Mouse (Mus musculus) forebrain, embryonic 11.5 days (tissue): ENCODE results near the gene Ehd3. TPM values are rescaled to one million over a fixed set of nuclear protein-coding genes. Genes with fewer than 3 reads are reported as not detected.
"Not testable (repeated sequence)": the region's sequence is repeated elsewhere in the genome, so short reads cannot be mapped to it uniquely, and the experiment has no call there.

Experiments
- ATAC-seq: fragments of 200-750 bp; cut with Nextera tagmentation; replicated peaks from 2 replicates; pipeline ENCODE4 v1.8.0; 2017; ENCODE audit warnings: moderate TSS enrichment; ENCODE audit not compliant: low FRiP score
- DNase-seq: peaks from one replicate; pipeline ENCODE4 v3.0.0-alpha.2; 2017; ENCODE audit warnings: low spot score
- H3K27ac ChIP-seq: fragments of 300-500 bp; sonication (generic); 2 replicates; pipeline ENCODE4 v1.5.1; 2014; ENCODE audit warnings: low read depth, low read length
- H3K27me3 ChIP-seq: fragments of 300-500 bp; sonication (generic); 2 replicates; pipeline ENCODE4 v1.6.1; 2014; ENCODE audit warnings: mild to moderate bottlenecking, low read length, mixed read lengths; ENCODE audit not compliant: control insufficient read depth, insufficient read depth
- H3K36me3 ChIP-seq: fragments of 300-500 bp; sonication (generic); 2 replicates; pipeline ENCODE4 v1.6.1; 2014; ENCODE audit warnings: mild to moderate bottlenecking, low read length, moderate library complexity, mixed read lengths; ENCODE audit not compliant: control insufficient read depth, insufficient read depth
- H3K4me1 ChIP-seq: fragments of 300-500 bp; sonication (generic); replicated peaks from 2 replicates; pipeline ENCODE4 v1.6.1; 2014; ENCODE audit warnings: low read length, mixed read lengths; ENCODE audit not compliant: control insufficient read depth, insufficient read depth
- H3K4me2 ChIP-seq: fragments of 300-500 bp; sonication (generic); 2 replicates; pipeline ENCODE4 v1.6.1; 2014; ENCODE audit warnings: low read depth, mild to moderate bottlenecking, low read length, moderate library complexity, mixed read lengths; ENCODE audit not compliant: severe bottlenecking
- H3K4me3 ChIP-seq: fragments of 300-500 bp; sonication (generic); 2 replicates; pipeline ENCODE4 v1.5.1; 2014; ENCODE audit warnings: low read depth, low read length
- H3K9ac ChIP-seq: fragments of 300-500 bp; sonication (generic); 2 replicates; pipeline ENCODE4 v1.6.1; 2014; ENCODE audit warnings: low read length
- H3K9me3 ChIP-seq: fragments of 300-500 bp; sonication (generic); 2 replicates; pipeline ENCODE4 v1.6.1; 2016; ENCODE audit warnings: low read length, mixed read lengths; ENCODE audit not compliant: control insufficient read depth
- WGBS: fragments of 180-500 bp; shearing (Covaris S2); extraction: QIAGEN DNeasy Blood & Tissue Kit; methylation state at CpG from one replicate; pipeline ENCODE4 v1.1.7; 2014; 5-methylcytosine and 5-hydroxymethylcytosine counted together
- polyA plus RNA-seq: library from polyadenylated mRNA; unstranded; fragments of >200 nt; fragmentation: Nextera tagmentation; extraction: Ambion mirVana; gene quantifications from 2 replicates; pipeline ENCODE4 v1.2.1, GENCODE M21; 2014

Gene Ehd3
- polyA plus RNA-seq, 1 experiment from 2014 or later = 9.1 TPM

GRCm38 (mm10) chr17:73833474-73833873 lies 29.5 kb downstream of the Ehd3 start:
- Histone ChIP-seq H3K9ac (no peak overlapping the region), H3K4me1 (no peaks in the 10 kb centered on the region), H3K27ac (no peak overlapping the region), H3K27me3 (no peaks in the 10 kb centered on the region), H3K9me3 (no peaks in the 10 kb centered on the region), H3K36me3 (no peaks in the 10 kb centered on the region; the same call in 1 of the 2 replicates), H3K4me3 (no peak overlapping the region), H3K4me2 (no peak overlapping the region)
- WGBS = 84% methylated on average over 3 of the region's 3 CpGs
- DNase-seq (no peak), ATAC-seq (no peak)

- Histone ChIP-seq H3K9ac (no peak overlapping the region), H3K4me1 (no peaks in the 10 kb centered on the region), H3K4me3 (no peak overlapping the region), H3K27me3 (no peaks in the 10 kb centered on the region), H3K36me3 (no peaks in the 10 kb centered on the region), H3K9me3 (no peaks in the 10 kb centered on the region), H3K27ac (no peak overlapping the region), H3K4me2 (no peak overlapping the region)
- DNase-seq (no peak), ATAC-seq (no peak)
- 95% methylated on average over 3 of the region's 3 CpGs for WGBS
Observed at GRCm38 (mm10) chr17:73836601-73837000, 32.7 kb downstream of the Ehd3 start.

GRCm38 (mm10) chr17:73837244-73837643 lies 33.3 kb downstream of the Ehd3 start:
- no peaks in the 10 kb centered on the region for H3K9me3 ChIP-seq
- H3K4me2 ChIP-seq = no peak overlapping the region
- no peaks in the 10 kb centered on the region for H3K36me3 ChIP-seq
- H3K27me3 ChIP-seq = no peaks in the 10 kb centered on the region
- H3K9ac ChIP-seq = no peak overlapping the region
- H3K27ac ChIP-seq = no peak overlapping the region
- 91% methylated on average over 4 of the region's 4 CpGs for WGBS
- H3K4me1 ChIP-seq = no peaks in the 10 kb centered on the region
- no peak overlapping the region for H3K4me3 ChIP-seq
- ATAC-seq = no peak
- DNase-seq = no peak

- WGBS = 66% methylated on average over 3 of the region's 3 CpGs
- Histone ChIP-seq H3K27me3 (no peaks in the 10 kb centered on the region), H3K4me1 (no peaks in the 10 kb centered on the region), H3K27ac (no peak overlapping the region), H3K9ac (no peak overlapping the region), H3K36me3 (no peaks in the 10 kb centered on the region), H3K9me3 (no peaks in the 10 kb centered on the region), H3K4me3 (no peak overlapping the region), H3K4me2 (no peak overlapping the region)
- no peak for DNase-seq
- ATAC-seq = no peak
Observed at GRCm38 (mm10) chr17:73839086-73839835, 35.3 kb downstream of the Ehd3 start.

GRCm38 (mm10) chr17:73839876-73840275 lies 35.9 kb downstream of the Ehd3 start:
- H3K27me3 ChIP-seq, H3K9me3 ChIP-seq, H3K36me3 ChIP-seq, H3K4me2 ChIP-seq, H3K4me1 ChIP-seq, ATAC-seq, DNase-seq, H3K27ac ChIP-seq, H3K4me3 ChIP-seq, H3K9ac ChIP-seq: not testable (repeated sequence)
- 58% methylated on average over 1 of the region's 1 CpGs for WGBS

GRCm38 (mm10) chr17:73842963-73843362 lies 39.0 kb downstream of the Ehd3 start:
- Histone ChIP-seq H3K9me3 (no peaks in the 10 kb centered on the region), H3K36me3 (no peaks in the 10 kb centered on the region), H3K27me3 (no peaks in the 10 kb centered on the region), H3K9ac (no peak overlapping the region), H3K4me2 (no peak overlapping the region), H3K4me1 (no peaks in the 10 kb centered on the region), H3K4me3 (no peak overlapping the region), H3K27ac (no peak overlapping the region)
- ATAC-seq = no peak
- DNase-seq = no peak
- WGBS = 78% methylated on average over 1 of the region's 1 CpGs

DNA sequence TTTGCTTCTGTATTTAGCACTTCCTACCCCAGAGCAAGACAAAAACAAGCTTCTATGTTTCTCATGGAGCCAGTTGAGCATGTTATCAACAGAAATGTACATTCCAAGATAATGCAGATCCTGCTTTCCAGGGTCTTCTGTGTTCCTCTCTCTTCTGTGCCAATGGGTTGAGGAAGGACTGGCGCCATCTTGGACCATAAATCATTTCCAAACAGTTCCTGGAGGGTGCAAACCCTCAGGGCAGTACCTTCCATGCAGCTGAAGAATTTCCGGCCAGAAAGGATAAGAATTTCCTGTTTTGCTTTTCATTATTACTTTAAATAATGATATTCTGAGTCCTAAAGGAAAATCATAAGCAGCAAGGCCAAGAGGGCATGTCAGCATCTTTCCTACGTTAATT lies 41.7 kb downstream of the Ehd3 start:
- Histone ChIP-seq H3K9ac (no peak overlapping the region), H3K4me3 (no peak overlapping the region), H3K4me2 (no peak overlapping the region), H3K36me3 (no peaks in the 10 kb centered on the region), H3K27ac (no peak overlapping the region), H3K4me1 (no peaks in the 10 kb centered on the region), H3K27me3 (no peaks in the 10 kb centered on the region), H3K9me3 (no peaks in the 10 kb centered on the region)
- ATAC-seq = no peak
- DNase-seq = no peak
- WGBS = 86% methylated on average over 3 of the region's 3 CpGs

DNA sequence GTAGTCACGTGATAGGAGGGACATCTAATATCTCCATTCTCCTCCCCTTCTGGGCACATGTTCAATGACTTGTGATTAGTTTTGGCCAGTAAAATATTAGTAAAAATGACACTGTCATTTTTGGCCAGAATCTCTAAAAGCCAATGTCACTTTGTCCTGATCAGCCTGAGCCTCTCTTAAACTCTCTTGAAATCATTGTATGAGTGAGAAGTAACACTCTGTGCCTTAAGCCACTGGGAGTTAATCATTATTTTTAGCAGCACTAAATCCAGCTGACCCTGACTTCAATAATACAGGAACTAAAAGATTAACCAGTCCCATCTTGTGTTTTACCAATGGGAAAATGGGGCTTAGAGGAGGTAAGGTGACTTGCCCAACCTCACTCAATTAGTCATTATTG lies 43.5 kb downstream of the Ehd3 start:
- 83% methylated on average over 1 of the region's 1 CpGs for WGBS
- H3K4me1 ChIP-seq = no peaks in the 10 kb centered on the region
- H3K27me3 ChIP-seq = no peaks in the 10 kb centered on the region
- no peak overlapping the region for H3K4me2 ChIP-seq
- ATAC-seq (no peak), DNase-seq (no peak)
- no peak overlapping the region for H3K27ac ChIP-seq
- H3K4me3 ChIP-seq = no peak overlapping the region
- H3K9ac ChIP-seq = no peak overlapping the region
- no peaks in the 10 kb centered on the region for H3K9me3 ChIP-seq
- no peaks in the 10 kb centered on the region for H3K36me3 ChIP-seq

DNA sequence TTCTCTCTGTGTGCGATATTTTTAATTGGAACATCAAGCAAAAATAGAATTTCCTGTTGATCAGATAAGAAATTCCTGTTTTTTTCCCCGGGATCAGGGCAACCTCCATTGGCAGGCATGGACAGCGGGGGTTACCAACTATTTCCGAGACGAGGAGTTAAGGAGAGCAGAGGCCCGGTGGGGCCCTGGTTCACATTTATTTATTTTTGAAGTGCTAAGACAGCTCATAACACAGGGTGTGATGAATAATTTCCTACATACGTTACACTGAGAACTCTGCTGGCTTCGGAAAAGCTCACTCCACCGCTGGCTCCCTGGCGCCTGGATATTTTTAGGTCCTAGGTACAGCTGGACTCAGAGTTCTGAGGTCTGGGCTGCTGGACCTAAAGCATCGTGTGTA lies 49.1 kb downstream of the Ehd3 start:
- Histone ChIP-seq H3K4me1 (no peaks in the 10 kb centered on the region), H3K27ac (no peak overlapping the region), H3K9ac (no peak overlapping the region), H3K36me3 (no peaks in the 10 kb centered on the region), H3K4me2 (no peak overlapping the region), H3K9me3 (no peaks in the 10 kb centered on the region), H3K4me3 (no peak overlapping the region), H3K27me3 (no peaks in the 10 kb centered on the region)
- DNase-seq (no peak), ATAC-seq (no peak)
- 92% methylated on average over 11 of the region's 11 CpGs for WGBS
